Mouse (Mus musculus) right cerebral cortex, postnatal 36 days (tissue): ENCODE results near the gene Nccrp1.

ENCODE experiments used
- DNase-seq, 2 experiments: peaks; one replicate each; pipeline ENCODE4 v3.0.0; 2022; ENCODE audit warnings: low spot score in 2 of 2, mixed read lengths in 1 of 2

Gene Nccrp1

GRCm38 (mm10) chr7:28547154-28547553, at the start of gene Nccrp1:
Nccrp1 (minus strand) TSS chr7:28547254.
- DNase-seq = no peak

DNA sequence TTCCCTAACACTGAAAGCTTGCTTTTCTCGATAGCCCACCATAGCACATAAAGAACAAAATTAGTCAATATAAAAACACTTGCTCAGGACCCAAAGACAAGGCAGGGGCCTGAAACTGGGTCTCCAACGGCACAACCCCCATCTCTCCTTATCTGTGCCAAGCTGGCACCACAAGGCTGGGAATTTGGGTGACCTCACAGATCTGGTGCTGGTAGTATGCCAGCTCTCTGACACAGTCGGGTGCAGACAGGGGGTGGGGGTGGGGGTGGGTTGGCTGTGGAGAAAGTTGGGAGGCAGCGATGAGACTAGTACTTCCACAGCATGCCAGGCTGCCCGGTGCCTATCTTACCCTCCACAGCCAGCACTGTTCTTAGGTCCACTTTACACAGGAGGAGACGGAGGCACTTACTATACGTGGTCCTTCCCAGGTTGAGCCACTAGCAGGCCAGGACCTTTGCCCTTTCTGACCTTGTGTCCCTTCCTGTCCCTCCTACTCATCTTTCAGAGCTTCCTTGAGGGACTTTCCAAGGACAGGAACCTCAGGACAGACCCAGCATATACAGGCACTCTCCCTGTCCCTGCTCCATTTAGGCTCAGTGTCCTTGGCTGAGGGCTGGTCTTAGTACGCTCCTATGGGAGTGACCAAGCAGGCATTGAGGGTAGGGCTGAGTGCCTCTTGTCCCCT, 48.8 kb upstream of the Nccrp1 start:
- DNase-seq = no peak

DNA sequence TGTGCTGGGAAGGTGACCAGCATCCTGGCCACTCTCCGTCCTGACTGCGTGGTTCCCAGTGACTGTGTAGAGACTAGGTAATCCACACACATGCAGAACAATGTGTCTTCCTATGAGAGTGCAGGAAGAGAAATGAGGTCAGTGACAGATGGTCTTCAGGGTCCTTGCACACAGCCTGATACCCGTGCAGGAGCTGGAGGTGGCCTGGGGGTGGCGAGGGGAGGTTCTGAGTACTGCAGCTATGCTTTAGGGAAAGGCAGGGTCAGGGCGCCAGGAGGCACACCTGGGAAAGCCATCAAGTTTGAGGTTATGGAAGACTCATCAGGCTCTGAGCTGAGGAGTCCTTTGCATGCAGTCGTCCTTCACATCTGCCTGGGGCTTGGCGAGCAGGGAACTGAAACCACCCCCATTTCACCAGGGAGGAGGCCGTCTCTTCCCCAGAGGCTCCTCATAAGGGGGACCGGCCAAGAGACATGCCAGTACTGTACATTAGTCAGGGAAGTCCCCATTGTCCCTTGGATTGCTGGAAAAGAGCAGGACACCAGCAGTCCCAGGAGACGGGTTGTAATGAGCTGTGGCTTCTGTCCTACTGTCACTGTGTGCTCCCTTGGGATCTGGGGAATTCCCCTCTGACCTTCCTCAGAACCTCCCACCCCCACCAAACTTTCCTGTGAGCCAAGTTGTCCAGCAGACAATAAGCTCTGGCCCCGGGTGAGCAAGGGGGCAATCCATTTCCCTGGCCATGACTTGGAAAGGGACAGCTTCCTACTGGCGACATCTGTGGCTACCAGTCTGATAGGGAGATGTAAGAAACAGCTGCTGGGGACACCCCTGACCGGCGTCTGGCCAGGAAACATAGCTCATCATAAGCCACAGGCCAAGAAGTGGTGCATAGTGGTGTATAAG, 46.4 kb upstream of the Nccrp1 start:
- no peak for DNase-seq

- no peak for DNase-seq
Observed at GRCm38 (mm10) chr7:28591862-28592261, 44.8 kb upstream of the Nccrp1 start.

DNA sequence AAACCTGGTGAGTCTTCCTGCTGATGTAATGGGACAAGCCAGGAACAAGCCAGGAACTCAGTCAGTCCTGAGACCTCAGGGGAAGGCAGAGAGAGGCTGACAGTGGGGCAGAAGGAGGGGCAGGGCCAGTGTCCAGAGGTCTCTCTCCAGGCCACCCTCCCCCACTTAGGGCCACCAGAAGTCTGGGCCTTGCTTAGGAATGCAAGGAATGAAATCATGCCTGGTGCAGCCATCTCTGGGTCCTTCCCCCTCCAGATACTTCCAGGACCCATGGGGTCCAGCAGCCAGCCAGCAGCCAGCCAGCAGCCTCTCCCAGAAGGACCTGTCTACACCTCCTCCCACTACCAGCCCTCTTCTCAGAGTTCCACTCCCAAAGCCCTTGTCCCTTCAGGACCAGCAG, 40.6 kb upstream of the Nccrp1 start:
- no peak for DNase-seq

DNA sequence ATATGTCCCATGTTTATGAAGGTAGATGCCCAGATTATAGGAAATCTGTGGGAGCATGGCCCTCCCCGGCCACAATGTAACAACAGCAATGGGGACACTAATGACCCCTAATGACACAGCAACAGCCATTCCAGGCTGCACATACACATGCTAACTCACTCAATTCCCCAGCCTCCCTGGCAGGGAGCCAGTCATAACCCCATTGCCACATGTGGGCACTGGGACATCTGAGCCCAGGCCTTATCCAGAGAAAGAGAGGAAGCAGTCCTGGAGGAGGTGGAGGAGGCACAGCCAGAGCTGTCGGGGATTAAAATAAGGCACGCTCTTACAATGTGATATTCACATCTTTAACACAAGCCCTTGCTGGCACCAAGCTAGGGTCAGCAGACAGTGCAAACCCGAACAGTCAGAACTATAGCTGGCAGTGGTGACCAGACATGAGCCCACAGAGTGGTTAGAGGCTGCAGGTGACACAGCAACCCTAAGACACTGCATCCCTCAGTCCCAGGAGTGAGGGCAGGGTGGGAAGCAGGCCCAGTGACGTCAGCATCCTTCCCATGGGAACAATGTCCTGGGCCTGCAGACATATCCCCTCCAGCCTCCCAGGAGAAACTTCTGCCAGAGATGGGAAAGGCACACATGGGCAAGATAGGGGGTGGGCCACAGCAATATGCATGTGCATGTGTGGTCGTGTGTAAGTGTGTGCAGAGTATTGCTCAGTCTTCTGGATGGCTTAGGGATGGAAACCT, 39.8 kb upstream of the Nccrp1 start:
- no peak for DNase-seq

GRCm38 (mm10) chr7:28585001-28585400, 37.9 kb upstream of the Nccrp1 start:
- no peak for DNase-seq

GRCm38 (mm10) chr7:28584468-28584867, 37.4 kb upstream of the Nccrp1 start:
- no peak for DNase-seq

- peak in 1 of 2 experiments; percentile 26 for DNase-seq
Observed at GRCm38 (mm10) chr7:28583570-28584344, 36.7 kb upstream of the Nccrp1 start.

GRCm38 (mm10) chr7:28582841-28583240, 35.8 kb upstream of the Nccrp1 start:
- no peak for DNase-seq

DNA sequence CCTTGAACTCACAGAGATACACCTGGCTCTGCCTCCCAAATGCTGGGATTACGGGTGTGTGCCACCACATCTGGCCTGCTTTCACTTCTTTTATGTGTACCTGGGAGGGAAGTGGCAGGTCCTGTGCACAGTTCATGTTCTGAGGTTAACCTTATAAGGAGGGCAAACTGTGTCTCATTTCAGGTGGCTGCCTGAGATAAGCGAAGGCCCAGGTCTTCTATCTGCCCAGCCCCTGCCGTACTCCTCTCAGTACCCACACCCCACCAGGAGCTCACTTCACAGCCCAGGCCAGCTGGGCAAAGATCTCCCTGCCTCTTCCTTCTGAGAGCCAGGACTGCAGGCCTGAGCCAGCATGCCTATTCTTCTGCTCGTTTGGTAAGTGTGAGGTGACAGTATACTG, 34.7 kb upstream of the Nccrp1 start:
- DNase-seq = no peak

DNA sequence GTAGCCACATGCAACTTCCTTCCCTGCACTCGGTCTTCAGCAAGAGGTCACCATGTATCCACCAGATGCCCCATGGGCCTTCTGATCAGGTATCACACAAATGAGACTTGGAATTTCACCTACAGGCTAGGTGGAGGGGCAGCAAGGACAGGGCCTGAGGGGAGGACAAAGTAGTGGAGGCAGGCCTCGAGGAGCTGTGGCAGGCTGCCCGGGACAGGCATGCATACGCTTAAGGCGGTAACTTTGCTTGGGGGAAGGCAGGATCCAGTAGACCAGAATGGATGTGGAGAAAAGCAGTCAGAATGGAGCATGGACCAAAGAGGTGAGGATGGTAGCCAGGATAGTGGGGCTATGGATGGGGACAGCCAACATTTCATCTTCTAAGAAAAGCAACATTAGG, 32.8 kb upstream of the Nccrp1 start:
- no peak for DNase-seq

DNA sequence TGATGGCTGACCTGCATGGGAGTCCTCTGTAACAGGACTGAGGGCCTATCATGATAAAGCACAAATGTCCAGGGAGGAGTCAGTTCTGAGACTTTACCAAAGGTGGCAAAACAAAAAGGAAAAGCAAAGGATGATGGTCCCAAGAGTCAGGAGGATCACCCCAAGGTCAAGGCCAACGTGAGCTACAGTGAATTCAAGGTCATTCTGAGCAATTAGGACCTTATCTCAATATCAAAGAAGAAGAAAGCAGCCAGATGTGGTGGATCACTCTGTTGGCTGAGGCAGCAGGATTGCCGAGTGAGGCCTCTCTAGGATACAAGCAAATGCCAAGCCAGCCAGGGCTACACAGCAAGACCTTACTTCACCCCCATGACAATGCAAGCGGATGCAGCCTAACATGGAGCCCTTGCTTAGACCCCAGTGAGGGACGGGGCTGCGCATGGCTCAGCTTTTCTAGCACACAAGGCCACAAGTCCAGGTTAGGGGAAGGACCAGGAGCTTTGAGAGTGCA, 31.5 kb upstream of the Nccrp1 start:
- DNase-seq = no peak

DNA sequence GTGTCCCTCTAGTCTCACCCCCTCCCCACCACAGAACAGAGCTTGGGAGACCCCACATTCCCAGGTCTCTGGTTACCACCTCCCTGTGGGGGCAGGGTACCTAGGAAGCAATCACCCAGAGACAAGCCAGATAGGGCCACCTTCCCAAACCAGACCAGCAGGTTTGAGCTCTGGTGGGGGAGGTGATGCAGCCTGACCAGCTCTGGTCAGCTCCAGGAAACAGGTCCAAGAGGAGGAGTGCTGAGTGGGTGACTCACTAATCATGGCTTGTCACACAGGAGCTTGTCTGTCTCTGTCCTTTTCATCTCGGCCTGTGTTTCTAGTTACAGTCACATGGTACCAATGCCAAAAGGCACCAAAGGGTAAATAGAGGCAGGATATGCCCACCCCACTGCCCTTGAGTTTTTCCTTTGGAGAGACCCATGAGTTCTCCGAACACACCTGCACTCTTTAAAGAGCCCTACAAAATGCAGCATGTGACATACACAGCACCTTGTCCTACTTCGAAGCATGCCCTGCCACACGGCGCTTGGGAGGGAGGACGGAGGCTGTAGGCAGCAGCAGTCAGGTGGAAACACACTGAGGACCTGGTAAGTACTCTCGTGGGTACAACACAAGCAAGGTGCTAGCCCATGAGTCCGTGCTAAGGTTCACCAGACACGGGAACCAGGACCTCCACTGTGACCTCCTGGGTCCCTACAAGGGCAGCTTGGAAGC, 30.9 kb upstream of the Nccrp1 start:
- no peak for DNase-seq

GRCm38 (mm10) chr7:28576271-28576914, 29.3 kb upstream of the Nccrp1 start:
- no peak for DNase-seq

- DNase-seq = no peak
Observed at GRCm38 (mm10) chr7:28575597-28575996, 28.5 kb upstream of the Nccrp1 start.

DNA sequence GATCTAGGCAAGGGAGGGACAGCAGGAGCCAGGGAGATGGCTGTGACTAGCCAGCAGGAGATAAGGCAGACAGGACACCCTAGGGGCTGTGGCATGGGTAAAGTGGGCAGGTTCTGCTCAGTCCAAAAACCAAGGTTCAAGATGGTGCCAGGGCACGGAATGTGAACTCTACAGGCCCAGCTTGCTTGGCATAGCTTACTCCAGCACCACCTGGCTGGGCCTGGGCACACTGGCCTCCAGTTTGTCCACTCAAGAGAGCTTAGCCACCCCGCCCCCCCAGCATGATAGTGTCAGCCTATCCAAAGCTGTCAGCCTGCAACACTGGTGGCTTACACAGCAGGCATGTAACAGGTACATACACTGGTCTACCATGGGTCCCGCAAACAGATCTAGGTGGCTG, 26.2 kb upstream of the Nccrp1 start:
- no peak for DNase-seq

- no peak for DNase-seq
Observed at GRCm38 (mm10) chr7:28572689-28573088, 25.6 kb upstream of the Nccrp1 start.

DNA sequence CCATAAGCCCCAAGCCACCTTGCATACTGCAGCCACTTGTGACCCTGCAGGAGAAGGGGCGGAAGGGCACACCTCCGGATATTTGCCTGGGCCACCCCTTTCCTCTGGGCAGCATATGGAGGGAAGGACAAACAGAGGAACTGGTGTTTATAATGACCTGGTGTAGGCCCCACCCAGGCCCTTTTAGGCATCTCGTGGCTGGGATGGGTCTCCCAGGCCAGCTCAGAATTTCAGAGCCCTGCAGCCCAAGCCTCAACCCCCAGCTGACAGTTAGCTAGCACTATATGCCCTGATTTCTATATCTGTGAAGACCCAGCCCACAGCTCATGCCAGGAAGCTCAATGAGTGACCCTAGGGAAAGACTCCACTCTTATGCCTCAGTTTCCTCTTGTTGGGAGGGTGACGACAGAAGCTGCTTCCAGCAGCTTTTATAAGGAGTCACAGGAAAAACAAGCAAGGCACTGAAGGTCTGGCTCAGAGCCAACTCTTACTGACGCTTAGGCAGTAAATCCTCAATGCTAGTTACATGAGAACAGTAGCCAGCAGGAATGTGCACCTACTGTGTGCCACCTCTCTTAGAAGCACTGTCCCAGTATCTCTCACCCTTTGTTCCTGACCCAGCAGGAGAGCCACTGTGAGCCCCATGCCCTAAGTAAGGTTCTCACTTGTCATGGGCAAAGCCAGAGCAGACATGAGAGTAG, 24.1 kb upstream of the Nccrp1 start:
- DNase-seq = no peak
